Mouse (Mus musculus): ENCODE results near the gene Gpatch4.

The Gpatch4 gene

DNA sequence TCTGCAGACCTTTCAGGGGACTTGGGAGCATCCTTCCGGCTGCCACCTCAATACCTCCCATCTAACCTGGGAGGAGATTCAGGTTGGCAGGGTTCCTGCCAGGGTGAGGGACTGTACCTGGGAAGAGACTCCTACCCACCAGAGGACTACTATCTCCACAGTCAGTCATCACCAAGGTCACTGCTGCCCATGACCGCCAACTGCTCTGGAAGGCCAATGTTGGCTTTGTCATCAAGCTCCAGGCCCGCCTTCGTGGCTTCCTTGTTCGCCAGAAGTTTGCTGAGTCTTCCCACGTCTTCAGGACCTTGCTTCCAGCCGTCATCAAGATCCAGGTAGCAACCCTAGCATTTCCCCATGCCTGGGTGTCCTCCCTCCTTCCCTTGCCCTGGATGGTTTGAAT is 58.8 kb downstream of the Gpatch4 start:
- no peak for DNase-seq

DNA sequence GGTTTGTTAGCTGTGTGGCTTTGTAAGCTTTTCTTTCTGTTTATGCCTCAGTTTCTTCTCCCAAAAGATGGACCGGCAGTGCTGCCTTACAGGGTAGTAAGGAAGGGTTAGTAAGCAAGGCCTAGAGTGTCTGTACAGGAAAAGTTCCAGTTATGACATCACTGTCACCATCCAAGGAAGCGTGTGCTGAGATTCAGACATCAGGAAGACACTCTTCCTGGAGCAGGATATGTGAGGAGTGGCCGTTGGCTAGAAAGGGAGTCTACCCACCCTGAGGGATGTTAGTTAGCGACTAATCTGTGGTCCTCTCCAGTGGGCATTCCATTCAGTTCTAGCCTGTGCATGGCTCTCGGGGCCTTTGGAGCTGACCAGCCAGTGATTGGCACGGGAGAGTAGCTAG is 59.3 kb downstream of the Gpatch4 start:
- DNase-seq = no peak

- DNase-seq = no peak
These were observed 59.7 kb downstream of the Gpatch4 start for GRCm38 (mm10) chr3:88102611-88103010.

All from right cerebral cortex, postnatal 25 days (tissue).